Mouse (Mus musculus): ENCODE measurements at regions not wholly inside any gene's neighbourhood (a gene's known extent, or its start where the extent isn't known, plus 50 kb on each side); places are given as distances from the start of the nearest gene placed in this dataset.
A peak's percentile ranks its signal among the peaks of the same experiment; 100 is the strongest.

DNA sequence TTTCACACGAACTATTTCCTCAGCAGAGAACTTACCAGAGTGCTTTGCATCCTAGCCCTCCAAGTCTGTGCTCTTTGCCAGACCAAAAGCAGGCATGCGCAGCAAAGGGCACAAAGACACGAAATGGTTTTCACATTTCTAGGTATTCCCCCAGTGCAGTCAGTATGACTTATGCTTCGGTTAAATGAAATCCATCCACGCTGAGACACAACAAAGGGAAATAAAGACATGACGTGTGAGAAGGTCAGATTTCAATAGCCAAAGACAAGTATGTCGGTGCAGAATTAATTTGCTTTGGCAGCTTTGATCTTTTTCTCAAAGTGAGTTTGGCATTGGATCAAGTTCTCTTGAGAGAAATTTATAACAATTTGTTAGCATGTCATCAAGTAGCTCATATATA, 417.9 kb upstream of the Actbl2 start:
- H3K27ac ChIP-seq: no peak overlapping the region
- no peak overlapping the region for H3K4me2 ChIP-seq
- H3K4me1 ChIP-seq: no peaks in the 10 kb centered on the region
- H3K9ac ChIP-seq: no peak overlapping the region
- no peaks in the 10 kb centered on the region for H3K27me3 ChIP-seq
- WGBS: 33% methylated on average over 7 of the region's 7 CpGs
- no peak for ATAC-seq (ENCODE audit: insufficient number of reproducible peaks, low FRiP score, low TSS enrichment, low read depth)
- H3K36me3 ChIP-seq: no peaks in the 10 kb centered on the region
- H3K4me3 ChIP-seq: no peak overlapping the region
- no peaks in the 10 kb centered on the region for H3K9me3 ChIP-seq

- Histone ChIP-seq H3K36me3 (no peaks in the 10 kb centered on the region), H3K9me3 (no peaks in the 10 kb centered on the region), H3K27me3 (no peaks in the 10 kb centered on the region), H3K4me1 (no peaks in the 10 kb centered on the region), H3K9ac (no peak overlapping the region), H3K4me3 (no peak overlapping the region), H3K27ac (no peak overlapping the region), H3K4me2 (no peak overlapping the region)
- WGBS: 90% methylated on average over 7 of the region's 7 CpGs
- ATAC-seq (ENCODE audit: insufficient number of reproducible peaks, low FRiP score, low TSS enrichment, low read depth): no peak
These were observed 412.9 kb upstream of the Actbl2 start for GRCm38 (mm10) chr13:110841949-110842348.

DNA sequence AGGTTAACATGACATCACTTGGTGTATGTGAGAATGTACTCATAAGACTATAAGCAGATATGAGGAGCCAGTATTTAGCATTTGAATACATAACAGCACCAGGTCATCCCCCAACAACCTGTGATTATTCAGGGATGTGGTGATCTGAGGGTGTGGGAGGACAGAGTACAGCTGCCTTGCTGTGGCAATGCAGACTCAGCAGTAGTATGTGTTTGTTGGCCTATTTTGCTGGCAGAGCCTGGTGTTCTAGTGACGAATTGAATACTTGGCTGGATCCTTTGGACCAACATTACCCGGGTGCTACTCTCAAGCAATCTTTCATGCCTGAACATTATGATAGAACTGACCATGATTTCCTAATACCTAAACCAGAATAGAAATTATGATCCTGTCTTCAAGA, 409.1 kb upstream of the Actbl2 start:
- Histone ChIP-seq H3K4me1 (no peaks in the 10 kb centered on the region), H3K36me3 (no peaks in the 10 kb centered on the region), H3K27ac (no peak overlapping the region), H3K27me3 (no peaks in the 10 kb centered on the region), H3K9me3 (no peaks in the 10 kb centered on the region), H3K4me3 (no peak overlapping the region), H3K4me2 (no peak overlapping the region), H3K9ac (no peak overlapping the region)
- ATAC-seq (ENCODE audit: insufficient number of reproducible peaks, low FRiP score, low TSS enrichment, low read depth): no peak
- 83% methylated on average over 2 of the region's 2 CpGs for WGBS

GRCm38 (mm10) chr13:110852996-110853727, 401.7 kb upstream of the Actbl2 start:
- H3K9ac ChIP-seq: no peak overlapping the region
- no peaks in the 10 kb centered on the region for H3K36me3 ChIP-seq
- no peak overlapping the region for H3K4me2 ChIP-seq
- 9% methylated on average over 2 of the region's 2 CpGs for WGBS
- peak; percentile 67; the same call in 1 of the 2 replicates for ATAC-seq (ENCODE audit: insufficient number of reproducible peaks, low FRiP score, low TSS enrichment, low read depth)
- H3K4me3 ChIP-seq: no peak overlapping the region
- H3K27me3 ChIP-seq: no peaks in the 10 kb centered on the region
- no peak overlapping the region for H3K27ac ChIP-seq
- H3K9me3 ChIP-seq: no peaks in the 10 kb centered on the region
- peaks cover 10% of the 10 kb centered on the region; the same call in 1 of the 2 replicates for H3K4me1 ChIP-seq

GRCm38 (mm10) chr13:110854213-110854612, 400.6 kb upstream of the Actbl2 start:
- 63% methylated on average over 1 of the region's 1 CpGs for WGBS
- no peak for ATAC-seq (ENCODE audit: insufficient number of reproducible peaks, low FRiP score, low TSS enrichment, low read depth)

GRCm38 (mm10) chr13:110865902-110866512, 388.8 kb upstream of the Actbl2 start:
- no peaks in the 10 kb centered on the region for H3K36me3 ChIP-seq
- ATAC-seq (ENCODE audit: insufficient number of reproducible peaks, low FRiP score, low TSS enrichment, low read depth): no peak
- H3K27ac ChIP-seq: no peak overlapping the region
- no peaks in the 10 kb centered on the region for H3K9me3 ChIP-seq
- H3K27me3 ChIP-seq: no peaks in the 10 kb centered on the region
- no peak overlapping the region for H3K4me3 ChIP-seq
- H3K4me1 ChIP-seq: peaks cover 5% of the 10 kb centered on the region
- no peak overlapping the region for H3K4me2 ChIP-seq
- no peak overlapping the region for H3K9ac ChIP-seq
- WGBS: 43% methylated on average over 4 of the region's 4 CpGs

More at GRCm38 (mm10) chr13:110854213-110854612, 400.6 kb upstream of the Actbl2 start:
- no peak overlapping the region for H3K9ac ChIP-seq
- H3K4me2 ChIP-seq: no peak overlapping the region
- H3K9me3 ChIP-seq: no peaks in the 10 kb centered on the region
- H3K4me3 ChIP-seq: no peak overlapping the region
- H3K27me3 ChIP-seq: no peaks in the 10 kb centered on the region
- peaks cover 10% of the 10 kb centered on the region; the same call in 1 of the 2 replicates for H3K4me1 ChIP-seq
- H3K27ac ChIP-seq: no peak overlapping the region
- no peaks in the 10 kb centered on the region for H3K36me3 ChIP-seq

DNA sequence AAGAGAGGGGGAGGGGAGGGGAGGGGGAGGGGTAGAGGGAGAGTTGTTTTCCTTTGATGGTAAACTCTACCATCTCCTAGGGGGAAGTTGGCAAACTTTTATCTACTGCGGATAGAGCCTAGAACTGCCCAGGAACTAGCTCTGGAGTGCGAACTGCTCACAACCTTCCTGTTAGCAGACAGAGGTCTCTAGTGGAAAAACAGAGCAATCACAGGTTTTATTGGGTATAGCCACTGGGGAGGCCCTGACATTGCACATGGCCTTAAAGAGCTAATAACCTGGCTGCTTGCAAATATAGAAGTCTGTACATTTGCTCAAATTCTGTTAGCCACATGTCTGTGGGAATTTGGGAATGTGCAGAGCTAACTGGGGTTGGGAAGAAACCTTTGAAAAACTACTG, 388.1 kb upstream of the Actbl2 start:
- H3K36me3 ChIP-seq: no peaks in the 10 kb centered on the region
- no peaks in the 10 kb centered on the region for H3K27me3 ChIP-seq
- H3K4me3 ChIP-seq: no peak overlapping the region
- no peaks in the 10 kb centered on the region for H3K9me3 ChIP-seq
- WGBS: 15% methylated on average over 2 of the region's 2 CpGs
- no peak overlapping the region for H3K27ac ChIP-seq
- H3K4me2 ChIP-seq: no peak overlapping the region
- no peak overlapping the region for H3K9ac ChIP-seq
- H3K4me1 ChIP-seq: peaks cover 5% of the 10 kb centered on the region
- no peak for ATAC-seq (ENCODE audit: insufficient number of reproducible peaks, low FRiP score, low TSS enrichment, low read depth)

DNA sequence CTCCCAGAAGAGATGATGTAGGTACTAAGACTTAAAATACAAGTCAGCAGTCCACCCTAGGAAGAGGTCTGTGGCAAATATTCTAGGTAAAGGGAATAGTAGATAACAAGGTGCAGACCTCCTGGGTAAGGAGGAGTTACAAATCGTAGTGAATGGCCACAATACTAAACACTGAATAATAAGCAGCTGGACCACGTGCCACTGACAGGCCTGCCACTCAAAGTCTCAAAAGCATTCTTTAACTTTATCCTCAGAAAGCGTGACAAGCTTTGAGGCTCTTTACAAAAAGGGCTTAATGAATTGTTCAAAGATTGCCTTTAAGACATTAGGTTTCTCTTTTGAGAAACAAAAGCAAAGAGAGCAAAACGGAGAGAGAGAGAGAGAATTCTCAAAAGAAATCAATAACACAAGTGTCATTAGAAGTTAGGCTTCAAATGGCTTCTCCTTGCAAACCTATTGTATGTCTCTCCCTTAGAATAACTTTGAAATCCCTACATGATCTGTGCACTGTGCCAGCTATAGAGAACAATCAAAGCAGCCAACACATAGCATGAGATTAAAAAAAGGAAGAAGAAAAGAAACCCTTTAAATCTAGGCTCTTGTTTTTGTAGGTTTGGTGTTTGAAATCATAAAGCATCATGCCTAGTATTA, 383.6 kb upstream of the Actbl2 start:
- no peaks in the 10 kb centered on the region for H3K36me3 ChIP-seq
- no peak overlapping the region for H3K27ac ChIP-seq
- no peak for ATAC-seq (ENCODE audit: insufficient number of reproducible peaks, low FRiP score, low TSS enrichment, low read depth)
- no peak overlapping the region for H3K4me3 ChIP-seq
- no peaks in the 10 kb centered on the region for H3K9me3 ChIP-seq
- no peaks in the 10 kb centered on the region for H3K27me3 ChIP-seq
- no peak overlapping the region for H3K4me2 ChIP-seq
- no peak overlapping the region for H3K9ac ChIP-seq
- H3K4me1 ChIP-seq: peaks cover 5% of the 10 kb centered on the region
- 67% methylated on average over 4 of the region's 4 CpGs for WGBS

GRCm38 (mm10) chr13:110871776-110872135, 383.1 kb upstream of the Actbl2 start:
- peaks cover 4% of the 10 kb centered on the region for H3K4me1 ChIP-seq
- no peaks in the 10 kb centered on the region for H3K27me3 ChIP-seq
- H3K27ac ChIP-seq: no peak overlapping the region
- no peaks in the 10 kb centered on the region for H3K9me3 ChIP-seq
- no peaks in the 10 kb centered on the region for H3K36me3 ChIP-seq
- 79% methylated on average over 1 of the region's 1 CpGs for WGBS
- no peak overlapping the region for H3K4me3 ChIP-seq
- H3K9ac ChIP-seq: no peak overlapping the region
- no peak for ATAC-seq (ENCODE audit: insufficient number of reproducible peaks, low FRiP score, low TSS enrichment, low read depth)
- no peak overlapping the region for H3K4me2 ChIP-seq

- Histone ChIP-seq H3K27me3 (no peaks in the 10 kb centered on the region), H3K4me2 (no peak overlapping the region), H3K9ac (no peak overlapping the region), H3K27ac (no peak overlapping the region), H3K36me3 (no peaks in the 10 kb centered on the region), H3K4me3 (no peak overlapping the region), H3K4me1 (no peaks in the 10 kb centered on the region), H3K9me3 (no peaks in the 10 kb centered on the region)
- WGBS: 68% methylated on average over 3 of the region's 3 CpGs
- no peak for ATAC-seq (ENCODE audit: insufficient number of reproducible peaks, low FRiP score, low TSS enrichment, low read depth)
These were observed 373.2 kb upstream of the Actbl2 start for GRCm38 (mm10) chr13:110881573-110881972.

DNA sequence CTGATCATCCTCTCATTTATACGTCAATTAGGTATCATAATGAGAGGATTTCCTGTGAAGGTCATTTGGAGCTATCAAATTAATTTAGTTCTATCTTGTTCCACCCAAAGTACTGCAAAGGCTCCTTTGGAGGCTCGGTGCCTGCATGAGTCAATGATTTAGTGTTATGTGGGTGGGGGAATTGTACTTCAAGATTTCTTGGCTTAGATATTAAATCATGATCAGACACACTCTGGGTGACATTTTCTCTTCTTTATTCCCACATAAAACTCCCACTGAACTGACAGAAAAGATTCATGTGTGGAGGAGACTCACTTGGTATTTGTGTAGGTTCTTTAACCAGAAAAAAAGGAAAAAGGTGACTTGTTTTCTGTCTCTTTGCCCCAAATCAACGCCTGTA, 372.6 kb upstream of the Actbl2 start:
- Histone ChIP-seq H3K9me3 (no peaks in the 10 kb centered on the region), H3K36me3 (no peaks in the 10 kb centered on the region), H3K27me3 (no peaks in the 10 kb centered on the region), H3K4me1 (no peaks in the 10 kb centered on the region), H3K27ac (0 out of 2 replicates have a peak overlapping the region, but pooled peaks have one; percentile 9), H3K4me2 (no peak overlapping the region), H3K4me3 (no peak overlapping the region), H3K9ac (no peak overlapping the region)
- ATAC-seq (ENCODE audit: insufficient number of reproducible peaks, low FRiP score, low TSS enrichment, low read depth): no peak
- 65% methylated on average over 3 of the region's 3 CpGs for WGBS

DNA sequence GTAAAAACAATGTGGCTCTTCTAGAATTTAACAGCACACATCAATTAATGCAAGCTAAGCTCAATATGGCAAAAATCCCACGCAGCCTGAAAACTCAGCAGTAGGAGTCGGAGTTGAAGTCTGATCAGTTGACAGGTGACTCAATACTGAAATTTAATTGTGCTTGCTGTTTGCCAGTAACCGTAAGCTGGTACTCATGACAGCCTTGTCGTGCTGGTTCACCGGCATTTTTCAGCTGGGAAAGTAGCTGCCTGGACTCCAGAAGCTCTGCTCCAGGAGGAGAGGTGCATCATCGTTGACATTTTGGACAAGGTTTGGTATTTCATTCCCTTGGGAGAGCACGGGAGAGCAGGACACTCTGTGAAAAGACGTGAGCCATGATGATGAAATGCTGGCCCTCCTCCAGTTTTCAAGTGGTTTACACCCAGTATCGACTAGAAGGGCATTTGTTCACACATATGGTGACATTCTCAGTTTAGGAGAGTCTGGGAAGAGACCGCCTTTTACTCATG, 372.1 kb upstream of the Actbl2 start:
- no peaks in the 10 kb centered on the region for H3K27me3 ChIP-seq
- ATAC-seq (ENCODE audit: insufficient number of reproducible peaks, low FRiP score, low TSS enrichment, low read depth): no peak
- H3K9ac ChIP-seq: no peak overlapping the region
- H3K36me3 ChIP-seq: no peaks in the 10 kb centered on the region
- 56% methylated on average over 10 of the region's 10 CpGs for WGBS
- H3K4me2 ChIP-seq: no peak overlapping the region
- H3K27ac ChIP-seq: 0 out of 2 replicates have a peak overlapping the region, but pooled peaks have one; percentile 9
- no peaks in the 10 kb centered on the region for H3K4me1 ChIP-seq
- no peak overlapping the region for H3K4me3 ChIP-seq
- no peaks in the 10 kb centered on the region for H3K9me3 ChIP-seq

All from limb, embryonic 15.5 days (tissue).